Mouse (Mus musculus) retina, embryonic 14.5 days (tissue): ENCODE measurements around the gene Prr15.

ENCODE experiments used
- DNase-seq: peaks from one replicate; pipeline ENCODE4 v3.0.0-alpha.2; 2015; ENCODE audit warnings: low spot score

Gene Prr15

GRCm38 (mm10) chr6:54325246-54325885 is at the start of gene Prr15:
TSS of gene Prr15 (plus strand) at chr6:54325835.
- no peak for DNase-seq

GRCm38 (mm10) chr6:54277234-54277633 is 48.4 kb upstream of the Prr15 start:
- DNase-seq = no peak

GRCm38 (mm10) chr6:54277828-54278227 is 47.8 kb upstream of the Prr15 start:
- peak; percentile 45 for DNase-seq

GRCm38 (mm10) chr6:54278613-54279012 is 47.0 kb upstream of the Prr15 start:
- DNase-seq = no peak

GRCm38 (mm10) chr6:54279391-54279790 is 46.2 kb upstream of the Prr15 start:
- no peak for DNase-seq

- DNase-seq = no peak
Observed at GRCm38 (mm10) chr6:54280248-54280647, 45.4 kb upstream of the Prr15 start.

- no peak for DNase-seq
Observed at GRCm38 (mm10) chr6:54283299-54283698, 42.3 kb upstream of the Prr15 start.

GRCm38 (mm10) chr6:54284167-54284711 is 41.4 kb upstream of the Prr15 start:
- DNase-seq = no peak

- DNase-seq = no peak
Observed at GRCm38 (mm10) chr6:54286813-54287212, 38.8 kb upstream of the Prr15 start.

GRCm38 (mm10) chr6:54289774-54290500 is 35.7 kb upstream of the Prr15 start:
- DNase-seq = no peak

- no peak for DNase-seq
Observed at GRCm38 (mm10) chr6:54297231-54297630, 28.4 kb upstream of the Prr15 start.

- no peak for DNase-seq
Observed at GRCm38 (mm10) chr6:54299417-54299816, 26.2 kb upstream of the Prr15 start.

- DNase-seq = no peak
Observed at GRCm38 (mm10) chr6:54305777-54306176, 19.9 kb upstream of the Prr15 start.

- DNase-seq = no peak
Observed at GRCm38 (mm10) chr6:54313071-54313470, 12.6 kb upstream of the Prr15 start.

GRCm38 (mm10) chr6:54318618-54319017 is 7.0 kb upstream of the Prr15 start:
- DNase-seq = no peak

- DNase-seq = no peak
Observed at GRCm38 (mm10) chr6:54319198-54319597, 6.4 kb upstream of the Prr15 start.

GRCm38 (mm10) chr6:54320236-54320635 is 5.4 kb upstream of the Prr15 start:
- no peak for DNase-seq

- DNase-seq = peak; percentile 49
Observed at GRCm38 (mm10) chr6:54326671-54327625, 1.3 kb downstream of the Prr15 start.

- peak; percentile 59 for DNase-seq
Observed at GRCm38 (mm10) chr6:54327626-54328003, 2.0 kb downstream of the Prr15 start.

- no peak for DNase-seq
Observed at GRCm38 (mm10) chr6:54328783-54329182, 3.1 kb downstream of the Prr15 start.

GRCm38 (mm10) chr6:54329598-54329997 is 4.0 kb downstream of the Prr15 start:
- DNase-seq = no peak

- DNase-seq = no peak
Observed at GRCm38 (mm10) chr6:54330166-54330565, 4.5 kb downstream of the Prr15 start.
